Mouse (Mus musculus) neural tube, embryonic 14.5 days (tissue): ENCODE measurements around the gene Gp1bb. TPM values are rescaled to one million over a fixed set of nuclear protein-coding genes. Genes with fewer than 3 reads are reported as not detected.

ENCODE experiments used
- ATAC-seq: fragments of 200-750 bp; cut with Nextera tagmentation; 2 replicates; pipeline ENCODE4 v1.8.0; 2017; ENCODE audit warnings: low read depth, mild to moderate bottlenecking, moderate TSS enrichment, moderate library complexity
- H3K27ac ChIP-seq: fragments of 300-500 bp; sonication (generic); 2 replicates; pipeline ENCODE4 v1.5.1; 2014; ENCODE audit warnings: low read depth, mild to moderate bottlenecking, control low read depth, low read length, moderate library complexity, mixed read lengths
- H3K27me3 ChIP-seq: fragments of 300-500 bp; sonication (generic); 2 replicates; pipeline ENCODE4 v1.6.1; 2014; ENCODE audit warnings: low read length; ENCODE audit not compliant: control insufficient read depth, insufficient read depth
- H3K36me3 ChIP-seq: fragments of 300-500 bp; sonication (generic); 2 replicates; pipeline ENCODE4 v1.6.1; 2014; ENCODE audit warnings: low read length, mixed read lengths; ENCODE audit not compliant: control insufficient read depth, insufficient read depth
- H3K4me1 ChIP-seq: fragments of 300-500 bp; sonication (generic); 2 replicates; pipeline ENCODE4 v1.6.1; 2014; ENCODE audit warnings: low read length; ENCODE audit not compliant: control insufficient read depth, insufficient read depth
- H3K4me2 ChIP-seq: fragments of 300-500 bp; sonication (generic); 2 replicates; pipeline ENCODE4 v1.6.1; 2014; ENCODE audit warnings: mild to moderate bottlenecking, low read depth, low read length, control low read depth
- H3K4me3 ChIP-seq: fragments of 300-500 bp; sonication (generic); 2 replicates; pipeline ENCODE4 v1.5.1; 2014; ENCODE audit warnings: low read depth, low read length, control low read depth, mixed read lengths
- H3K9ac ChIP-seq: fragments of 300-500 bp; sonication (generic); replicated peaks from 2 replicates; pipeline ENCODE4 v1.6.1; 2014; ENCODE audit warnings: low read depth, mild to moderate bottlenecking, control low read depth, low read length, mixed read lengths
- H3K9me3 ChIP-seq: fragments of 300-500 bp; sonication (generic); 2 replicates; pipeline ENCODE4 v1.6.1; 2016; ENCODE audit warnings: low read length; ENCODE audit not compliant: control insufficient read depth
- WGBS: fragments of 180-500 bp; shearing (Covaris S2); extraction: QIAGEN DNeasy Blood & Tissue Kit; methylation state at CpG from one replicate; pipeline ENCODE4 v1.1.7; 2014; 5-methylcytosine and 5-hydroxymethylcytosine counted together
- polyA plus RNA-seq: library from polyadenylated mRNA; unstranded; fragments of >200 nt; fragmentation: Nextera tagmentation; extraction: Ambion mirVana; gene quantifications from 2 replicates; pipeline ENCODE4 v1.2.1, GENCODE M21; 2014

The Gp1bb gene
- polyA plus RNA-seq, 1 experiment from 2014 or later = 11.5 TPM

DNA sequence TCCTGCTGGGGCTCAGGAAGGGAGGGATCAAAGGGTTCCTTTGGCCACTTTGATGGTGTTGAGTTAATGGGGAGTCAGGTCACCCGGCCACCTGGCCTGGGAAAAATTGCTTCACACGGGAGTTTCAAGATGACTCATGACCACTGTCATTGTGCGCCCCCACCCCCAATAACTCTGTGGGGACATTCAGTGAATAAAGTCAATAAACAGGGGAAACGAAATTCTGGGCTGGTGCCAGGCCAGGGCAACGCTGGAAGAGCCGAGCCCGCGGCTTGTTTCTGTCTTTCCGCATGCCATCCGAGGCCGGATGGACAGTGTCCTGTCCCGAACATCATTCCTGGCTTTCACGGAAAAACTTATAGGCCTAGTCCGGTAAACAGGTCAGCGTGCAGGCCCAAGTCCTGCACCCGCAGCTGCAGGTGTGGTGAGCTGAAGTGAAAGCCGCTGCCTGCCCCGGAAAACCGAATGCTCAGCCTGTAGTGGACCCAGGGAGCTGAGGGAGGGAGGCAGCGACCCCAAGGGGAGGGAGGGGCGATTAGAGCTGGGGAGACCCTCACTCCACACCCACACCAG lies 41.1 kb downstream of the Gp1bb start:
- Histone ChIP-seq H3K36me3 (no peaks in the 10 kb centered on the region), H3K4me1 (peaks cover 3% of the 10 kb centered on the region; the same call in 1 of the 2 replicates), H3K4me3 (peak overlapping the region; percentile 34; the same call in 1 of the 2 replicates), H3K9me3 (no peaks in the 10 kb centered on the region), H3K27me3 (peaks cover 72% of the 10 kb centered on the region), H3K9ac (no peak overlapping the region), H3K27ac (no peak overlapping the region), H3K4me2 (peak overlapping the region; percentile 49; the same call in 1 of the 2 replicates)
- ATAC-seq = no peak
- WGBS = under 1% methylated on average over 21 of the region's 21 CpGs

DNA sequence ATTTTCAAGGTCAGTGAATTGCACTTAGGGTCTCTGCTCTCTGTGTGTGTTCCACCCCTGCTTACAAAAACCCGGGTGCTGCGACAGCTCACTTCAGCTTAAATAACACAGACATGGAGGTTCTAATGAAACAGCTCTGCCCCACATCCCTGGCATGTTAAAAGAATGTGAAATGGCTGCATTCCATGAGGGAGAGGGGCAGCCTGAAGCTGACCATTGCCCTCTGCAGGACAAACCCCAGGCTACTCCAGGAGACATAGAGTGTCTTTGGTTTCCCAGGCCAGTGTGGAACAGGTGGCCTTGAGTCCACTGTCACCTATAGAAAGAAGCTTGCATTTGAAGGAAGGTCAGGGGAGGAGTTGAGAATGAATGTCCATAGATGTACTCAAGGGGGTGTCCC lies 41.8 kb downstream of the Gp1bb start:
- H3K9ac ChIP-seq = no peak overlapping the region
- H3K27me3 ChIP-seq = peaks cover 66% of the 10 kb centered on the region
- no peaks in the 10 kb centered on the region for H3K36me3 ChIP-seq
- no peak overlapping the region for H3K4me2 ChIP-seq
- WGBS = 26% methylated on average over 2 of the region's 2 CpGs
- H3K9me3 ChIP-seq = no peaks in the 10 kb centered on the region
- ATAC-seq = no peak
- H3K27ac ChIP-seq = no peak overlapping the region
- H3K4me1 ChIP-seq = peaks cover 3% of the 10 kb centered on the region; the same call in 1 of the 2 replicates
- H3K4me3 ChIP-seq = no peak overlapping the region

DNA sequence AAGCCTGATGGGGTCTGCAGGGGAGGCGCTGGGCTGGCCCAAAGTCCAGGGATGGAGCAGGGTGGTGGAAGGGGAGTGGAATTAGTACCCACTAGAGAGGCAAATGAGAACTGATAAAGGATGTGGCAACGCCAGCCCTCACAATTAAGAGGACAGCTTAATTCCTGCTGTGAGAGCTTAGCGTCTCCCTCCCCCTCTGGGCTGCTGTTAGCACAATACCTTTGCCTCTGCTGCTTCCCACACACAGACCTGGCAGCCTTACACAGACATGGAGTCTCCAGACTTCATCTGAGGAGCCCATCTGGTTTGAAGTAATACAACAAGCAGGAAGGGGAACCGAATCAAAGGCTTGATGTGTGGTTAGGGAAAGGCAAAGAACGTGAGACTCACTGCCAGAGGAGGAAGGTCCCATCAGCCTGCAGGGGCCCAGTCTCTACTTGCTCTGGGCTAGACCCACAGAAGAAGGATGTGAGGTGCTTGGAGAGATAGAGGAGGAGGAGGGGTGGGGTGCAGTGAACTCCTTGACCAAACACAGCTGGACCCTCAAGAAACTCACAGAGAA lies 44.5 kb downstream of the Gp1bb start:
- peaks cover 41% of the 10 kb centered on the region for H3K27me3 ChIP-seq
- no peak overlapping the region for H3K4me2 ChIP-seq
- WGBS = 12% methylated on average over 5 of the region's 5 CpGs
- no peak overlapping the region for H3K4me3 ChIP-seq
- ATAC-seq = no peak
- no peak overlapping the region for H3K27ac ChIP-seq
- peaks cover 3% of the 10 kb centered on the region; the same call in 1 of the 2 replicates for H3K4me1 ChIP-seq
- no peaks in the 10 kb centered on the region for H3K36me3 ChIP-seq
- no peaks in the 10 kb centered on the region for H3K9me3 ChIP-seq
- H3K9ac ChIP-seq = no peak overlapping the region

DNA sequence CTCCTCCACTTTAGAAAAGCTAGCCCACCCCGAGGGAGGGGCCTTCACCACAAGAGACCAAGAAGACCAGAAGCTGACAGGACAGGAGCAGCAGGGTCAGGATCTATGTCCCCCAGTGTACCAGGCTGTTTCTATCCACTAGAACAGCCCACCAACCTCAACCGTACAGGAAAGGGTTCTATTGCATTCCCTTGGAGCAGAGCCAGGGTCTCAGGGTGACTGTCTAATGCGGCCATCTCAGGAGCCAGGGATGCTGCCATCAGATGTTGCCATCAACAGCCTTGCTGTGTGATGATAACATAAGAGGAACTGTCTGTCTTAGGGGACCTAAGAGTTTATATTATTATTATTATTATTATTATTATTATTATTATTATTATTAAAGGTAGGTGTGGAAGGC lies 45.1 kb downstream of the Gp1bb start:
- ATAC-seq = no peak
- WGBS = 41% methylated on average over 3 of the region's 3 CpGs
- no peak overlapping the region for H3K9ac ChIP-seq
- H3K4me2 ChIP-seq = no peak overlapping the region
- no peak overlapping the region for H3K4me3 ChIP-seq
- H3K36me3 ChIP-seq = no peaks in the 10 kb centered on the region
- peaks cover 35% of the 10 kb centered on the region for H3K27me3 ChIP-seq
- no peak overlapping the region for H3K27ac ChIP-seq
- peaks cover under 1% of the 10 kb centered on the region; the same call in 1 of the 2 replicates for H3K4me1 ChIP-seq
- no peaks in the 10 kb centered on the region for H3K9me3 ChIP-seq

DNA sequence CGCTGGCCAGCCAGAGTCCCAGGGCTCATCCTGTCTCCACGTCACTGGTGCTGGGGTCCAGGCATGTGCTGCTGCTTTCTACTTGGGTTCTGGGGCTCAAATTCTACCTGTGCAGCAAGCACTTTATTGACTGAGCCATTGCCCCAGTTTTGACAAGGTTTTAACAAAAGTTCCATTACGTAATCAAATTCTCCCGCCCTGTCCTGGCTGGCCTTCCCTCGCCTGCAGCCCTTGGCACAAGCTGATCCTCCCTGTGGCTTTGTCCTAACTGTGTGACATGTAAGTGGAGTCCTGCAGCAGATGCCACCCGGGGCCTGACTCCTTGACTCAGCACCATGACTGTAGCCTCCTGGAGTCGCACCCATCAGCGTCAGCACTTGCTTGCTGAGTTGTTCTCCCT lies 48.0 kb downstream of the Gp1bb start:
- WGBS = 75% methylated on average over 8 of the region's 8 CpGs
- Histone ChIP-seq H3K4me2 (no peak overlapping the region), H3K9me3 (no peaks in the 10 kb centered on the region), H3K36me3 (no peaks in the 10 kb centered on the region), H3K27me3 (peaks cover 7% of the 10 kb centered on the region), H3K27ac (no peak overlapping the region), H3K9ac (no peak overlapping the region), H3K4me3 (no peak overlapping the region), H3K4me1 (no peaks in the 10 kb centered on the region)
- ATAC-seq = no peak

Other genes starting within 250 kb of the Gp1bb start
- gene Txnrd2, start 196.0 kb downstream of the Gp1bb start, polyA plus RNA-seq = 21.3 and 25.4 TPM in 2 replicates
- gene Comt, start 195.6 kb downstream of the Gp1bb start, polyA plus RNA-seq = 102 and 103 TPM in 2 replicates
- gene Gnb1l, start 123.7 kb downstream of the Gp1bb start, polyA plus RNA-seq = 12.5 and 15.7 TPM in 2 replicates
- 3.3 and 3.4 TPM in 2 replicates for gene Rtl10, start 123.5 kb downstream of the Gp1bb start, polyA plus RNA-seq
- gene Tbx1, start 31.7 kb downstream of the Gp1bb start, polyA plus RNA-seq = 0.64 and 1.5 TPM in 2 replicates
- gene Gm49601, start 4.0 kb upstream of the Gp1bb start, polyA plus RNA-seq = 8.3 and 10.7 TPM in 2 replicates
- gene Sept5, start 7.6 kb upstream of the Gp1bb start, polyA plus RNA-seq = 179 and 183 TPM in 2 replicates
- gene Cldn5, start 154.4 kb upstream of the Gp1bb start, polyA plus RNA-seq = 45.1 and 110 TPM in 2 replicates
- 106 and 115 TPM in 2 replicates for gene Ufd1, start 189.4 kb upstream of the Gp1bb start, polyA plus RNA-seq
- 5.6 and 6.8 TPM in 2 replicates for gene Cdc45, start 189.6 kb upstream of the Gp1bb start, polyA plus RNA-seq
- gene 2510002D24Rik, start 214.2 kb upstream of the Gp1bb start, polyA plus RNA-seq = 33.6 and 44.2 TPM in 2 replicates
- gene Gm28539, start 214.2 kb upstream of the Gp1bb start, polyA plus RNA-seq = not detected in 2 replicates